Mouse (Mus musculus): ENCODE data around the gene Parvg.
A peak's percentile ranks its signal among the peaks of the same experiment; 100 is the strongest.
"Not testable (repeated sequence)": the region's sequence is repeated elsewhere in the genome, so short reads cannot be mapped to it uniquely, and the experiment has no call there.

The Parvg gene

GRCm38 (mm10) chr15:84323966-84324869 is at the start of gene Parvg:
TSS of gene Parvg (plus strand) at chr15:84324026.
- DNase-seq (ENCODE audit: low read depth, low spot score) = no peak

GRCm38 (mm10) chr15:84276066-84276465 is 47.8 kb upstream of the Parvg start:
- no peak for DNase-seq (ENCODE audit: low read depth, low spot score)

DNA sequence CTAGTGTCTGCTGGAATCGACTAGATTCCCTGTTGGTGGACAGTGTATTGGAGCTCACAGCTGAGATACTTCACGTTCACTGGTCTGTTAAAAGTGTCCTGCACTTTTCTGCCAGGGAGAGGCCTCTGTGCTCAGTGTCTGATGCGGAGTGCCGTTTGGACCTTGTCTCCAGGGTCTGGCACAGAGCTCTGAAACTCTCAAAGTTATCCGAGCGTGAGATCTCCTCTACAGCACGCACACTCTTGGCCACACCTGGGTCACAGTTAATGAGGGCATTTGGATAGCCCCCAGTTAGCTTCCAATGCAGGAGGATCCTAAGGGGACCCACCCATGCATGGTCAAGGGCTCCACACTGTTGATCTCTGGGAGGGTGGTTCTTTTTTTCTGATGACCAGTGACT is 45.7 kb upstream of the Parvg start:
- no peak for DNase-seq (ENCODE audit: low read depth, low spot score)

GRCm38 (mm10) chr15:84278656-84279055 is 45.2 kb upstream of the Parvg start:
- no peak for DNase-seq (ENCODE audit: low read depth, low spot score)

- no peak for DNase-seq (ENCODE audit: low read depth, low spot score)
Observed at GRCm38 (mm10) chr15:84280309-84280708, 43.5 kb upstream of the Parvg start.

DNA sequence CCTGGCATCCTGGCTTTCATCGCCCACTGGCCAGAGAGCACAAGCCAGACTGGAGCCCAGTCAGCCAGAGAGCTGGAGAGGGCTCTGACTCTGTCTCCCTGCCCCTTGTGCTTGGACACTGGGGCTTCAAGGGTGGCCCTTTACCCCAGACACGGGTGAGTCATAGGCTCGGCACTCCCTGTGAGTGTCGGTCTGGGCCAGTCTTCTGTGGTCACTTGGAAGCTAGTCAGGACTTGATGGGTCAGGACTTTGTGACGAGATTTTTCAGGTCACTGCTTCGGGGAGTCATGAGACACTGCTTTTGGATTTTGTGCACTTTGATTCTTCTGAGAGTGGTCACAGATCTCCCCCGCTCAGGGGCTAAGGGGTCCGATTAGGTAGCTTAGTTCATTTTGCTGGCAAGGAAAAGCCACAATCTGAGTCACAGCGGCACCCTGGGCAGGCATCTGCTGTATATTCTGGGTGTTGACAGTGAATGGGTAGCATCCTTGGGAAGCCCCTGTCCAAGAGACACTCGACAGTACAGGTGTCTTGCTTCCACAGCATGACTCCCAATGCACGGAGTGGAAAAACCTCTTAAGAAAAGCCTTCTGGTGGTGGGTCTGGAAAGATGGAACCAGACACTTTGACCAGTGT is 43.0 kb upstream of the Parvg start:
- DNase-seq (ENCODE audit: low read depth, low spot score) = no peak

DNA sequence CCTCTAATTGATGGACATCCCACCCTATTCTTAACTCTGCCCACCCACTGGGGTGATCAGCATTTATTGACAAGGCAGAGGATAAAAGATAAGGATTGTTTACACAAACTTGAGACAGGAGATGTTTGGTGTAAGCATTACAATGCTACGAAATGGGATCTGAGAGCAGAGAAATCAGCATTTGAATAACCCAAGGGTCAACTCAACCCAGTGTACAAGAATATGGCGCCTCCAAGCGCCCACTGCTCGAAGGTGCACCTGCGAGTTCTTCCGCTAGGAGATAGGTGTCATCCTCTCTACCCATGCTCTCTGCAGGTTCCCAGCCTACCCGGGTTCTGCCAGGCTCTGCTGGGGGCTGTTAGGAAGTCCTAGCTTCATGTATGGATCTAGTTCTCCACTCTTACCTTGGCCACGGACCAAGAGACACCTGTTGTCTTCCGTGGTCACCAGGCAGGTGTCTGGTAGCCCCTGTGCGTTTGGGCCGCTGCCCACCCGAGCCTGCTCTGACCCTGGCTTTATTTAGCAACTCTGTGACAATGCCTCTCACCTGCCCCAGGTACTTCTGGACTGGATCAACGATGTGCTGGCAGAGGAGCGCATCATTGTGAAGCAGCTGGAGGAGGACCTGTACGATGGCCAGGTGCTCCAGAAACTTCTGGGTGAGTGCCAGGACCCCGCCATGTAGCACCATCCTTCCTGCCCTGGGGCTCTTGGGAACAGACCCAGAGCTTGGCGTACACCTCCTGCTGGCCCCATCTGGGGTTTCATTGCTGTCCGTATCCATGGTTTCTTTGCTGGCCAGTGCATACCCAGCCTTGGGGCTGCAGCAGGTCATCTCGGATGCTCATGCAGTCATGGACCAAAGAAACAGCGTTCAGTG is 41.4 kb upstream of the Parvg start:
- no peak for DNase-seq (ENCODE audit: low read depth, low spot score)

- DNase-seq (ENCODE audit: low read depth, low spot score) = no peak
Observed at GRCm38 (mm10) chr15:84284059-84284458, 39.8 kb upstream of the Parvg start.

- no peak for DNase-seq (ENCODE audit: low read depth, low spot score)
Observed at GRCm38 (mm10) chr15:84285453-84285852, 38.4 kb upstream of the Parvg start.

- DNase-seq (ENCODE audit: low read depth, low spot score) = not testable (repeated sequence)
Observed at GRCm38 (mm10) chr15:84288953-84289352, 34.9 kb upstream of the Parvg start.

- DNase-seq (ENCODE audit: low read depth, low spot score) = no peak
Observed at GRCm38 (mm10) chr15:84291097-84291496, 32.7 kb upstream of the Parvg start.

DNA sequence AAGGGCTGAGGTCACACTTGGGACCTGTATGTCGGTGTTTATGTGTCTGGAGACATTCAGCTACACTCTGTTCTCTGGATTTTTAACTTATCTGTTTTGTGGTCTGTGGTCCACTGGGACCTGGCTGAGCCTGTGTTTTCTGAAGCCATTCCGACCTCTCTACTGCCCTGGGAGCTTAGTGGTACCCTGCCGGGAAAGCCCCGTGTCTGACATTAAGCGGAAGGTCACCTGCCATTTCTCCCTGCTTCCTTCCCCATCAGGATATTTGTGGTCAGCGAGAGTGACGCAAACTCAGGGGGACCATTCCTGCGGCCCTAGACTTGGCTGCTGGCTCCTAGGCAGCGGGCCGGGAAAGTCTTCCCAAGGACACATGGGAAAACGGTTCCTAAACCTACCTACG is 30.2 kb upstream of the Parvg start:
- DNase-seq (ENCODE audit: low read depth, low spot score) = no peak

- DNase-seq (ENCODE audit: low read depth, low spot score) = no peak
Observed at GRCm38 (mm10) chr15:84294391-84294790, 29.4 kb upstream of the Parvg start.

- no peak for DNase-seq (ENCODE audit: low read depth, low spot score)
Observed at GRCm38 (mm10) chr15:84295225-84295624, 28.6 kb upstream of the Parvg start.

DNA sequence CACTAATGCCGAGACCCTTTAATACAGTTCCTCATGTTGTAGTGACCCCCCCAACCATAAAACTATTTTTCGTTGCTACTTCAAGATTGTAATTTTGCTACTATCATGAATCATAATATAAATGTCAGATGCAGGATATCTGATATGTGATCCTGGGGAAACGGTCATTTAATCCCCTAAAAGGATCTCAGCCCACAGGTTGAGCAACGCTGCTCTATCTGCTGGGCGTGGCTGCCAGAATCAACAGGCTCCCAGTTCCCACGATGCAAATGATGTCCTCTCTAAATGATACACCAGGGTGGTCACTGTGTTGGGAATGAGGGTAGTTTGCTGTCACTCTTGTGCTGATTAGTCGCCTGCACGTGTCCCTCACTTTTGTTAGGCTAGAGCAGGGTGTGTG is 26.4 kb upstream of the Parvg start:
- no peak for DNase-seq (ENCODE audit: low read depth, low spot score)

GRCm38 (mm10) chr15:84298804-84299370 is 24.9 kb upstream of the Parvg start:
- no peak for DNase-seq (ENCODE audit: low read depth, low spot score)

- DNase-seq (ENCODE audit: low read depth, low spot score) = no peak
Observed at GRCm38 (mm10) chr15:84299662-84300333, 24.0 kb upstream of the Parvg start.

GRCm38 (mm10) chr15:84300591-84300990 is 23.2 kb upstream of the Parvg start:
- no peak for DNase-seq (ENCODE audit: low read depth, low spot score)

DNA sequence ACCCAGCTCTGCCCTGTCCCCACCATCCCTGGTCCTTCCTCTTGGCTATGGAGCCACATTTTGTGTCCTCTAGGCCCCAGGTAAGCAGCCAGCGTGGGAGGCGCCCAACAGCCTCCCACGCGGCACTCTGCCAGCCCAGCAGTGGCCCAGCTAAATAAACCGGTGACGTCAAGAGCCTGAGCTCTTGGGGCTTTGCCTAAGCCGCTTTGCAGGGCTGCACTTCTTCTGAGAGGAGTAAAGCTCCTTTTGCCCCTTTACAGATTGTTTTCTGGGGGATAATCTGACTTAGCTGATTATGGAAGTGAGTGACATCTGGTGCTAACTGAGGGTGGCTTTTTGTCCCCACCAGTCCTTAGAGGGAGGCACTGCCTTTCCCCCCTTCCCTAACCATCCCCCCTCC is 22.8 kb upstream of the Parvg start:
- peak; percentile 46 for DNase-seq (ENCODE audit: low read depth, low spot score)

GRCm38 (mm10) chr15:84301641-84302420 is 22.0 kb upstream of the Parvg start:
- DNase-seq (ENCODE audit: low read depth, low spot score) = no peak
